Mouse (Mus musculus) kidney, postnatal 14 days (tissue): ENCODE data around the gene Gm1604a.
"Not testable (repeated sequence)": the region's sequence is repeated elsewhere in the genome, so short reads cannot be mapped to it uniquely, and the experiment has no call there.

Source experiments
- DNase-seq: peaks from one replicate; pipeline ENCODE4 v3.0.0; 2022; ENCODE audit warnings: mixed read lengths

Gm1604a gene

DNA sequence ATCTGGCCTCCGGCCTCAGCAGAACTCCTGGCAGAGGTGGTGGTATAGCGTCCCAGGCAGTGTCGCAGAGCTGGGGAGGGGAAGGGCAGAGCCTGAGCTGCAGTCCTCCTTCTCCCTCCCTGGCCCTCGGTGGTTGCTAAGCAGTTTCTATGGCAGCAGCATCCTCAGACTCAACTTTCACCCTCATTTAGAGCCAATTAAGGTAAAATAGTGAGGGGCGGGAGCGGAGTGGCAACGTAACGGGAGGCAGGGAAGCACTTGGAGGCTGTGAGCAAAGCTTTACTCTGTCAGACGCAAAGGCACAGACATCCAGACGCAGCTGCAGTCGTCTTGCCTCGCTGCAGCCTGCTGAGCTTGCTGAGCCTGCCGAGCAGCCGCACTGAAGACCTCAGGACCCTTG lies at the start of gene Gm1604a:
Gene Gm1604a, plus strand, starts transcription at position 312 of the 400 bp plus-strand sequence.
- not testable (repeated sequence) for DNase-seq

DNA sequence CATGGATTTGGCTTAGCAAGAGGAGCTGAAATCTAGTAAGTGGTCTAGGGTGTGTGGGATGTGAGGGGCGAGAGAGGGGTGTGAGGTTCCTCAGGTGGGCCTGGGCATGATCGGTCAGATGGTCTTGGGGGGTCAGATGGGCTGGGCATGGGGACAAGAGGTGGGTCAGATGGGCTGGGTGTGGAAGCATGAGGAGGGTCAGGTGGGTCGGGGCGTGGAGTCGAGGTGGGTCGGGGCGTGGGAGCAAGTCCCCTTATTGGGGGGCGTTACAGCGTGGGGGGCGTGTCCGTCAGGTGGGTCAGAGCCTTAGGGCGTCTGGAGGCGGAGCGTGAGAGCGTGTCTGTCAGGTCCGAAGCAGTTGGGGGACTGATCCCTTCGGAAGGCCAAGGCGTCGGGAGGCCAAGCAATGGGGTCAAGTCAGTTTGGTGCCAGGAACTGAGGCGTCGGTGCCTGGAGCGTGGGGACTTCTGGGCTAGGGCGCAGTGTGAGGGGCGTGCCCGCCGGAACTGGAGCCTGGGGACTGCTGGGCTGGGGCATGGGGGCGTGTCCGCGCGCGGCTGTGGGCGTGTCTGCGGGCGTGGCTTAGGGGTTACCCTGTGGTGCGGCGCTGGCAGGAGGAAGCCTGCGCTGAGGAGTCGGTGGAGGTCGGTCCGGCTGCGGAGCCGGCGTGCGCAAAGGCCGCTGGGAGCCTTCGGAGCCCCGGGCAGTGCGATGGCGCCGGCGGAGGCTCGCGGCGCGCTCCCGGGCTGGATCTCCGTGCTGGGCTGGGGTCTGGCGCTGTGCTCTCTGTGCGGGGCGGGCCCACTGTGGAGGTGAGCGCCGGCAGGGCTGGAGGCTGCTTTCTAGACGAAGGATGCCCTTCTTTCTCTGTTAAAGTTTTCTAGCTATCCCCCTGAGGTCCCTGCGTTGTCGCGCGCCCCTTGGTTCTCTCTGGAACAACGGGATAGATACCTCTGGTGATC lies 46.8 kb upstream of the Gm1604a start, which contains the start of gene Gm49721:
Gene Gm49721, plus strand, starts transcription at position 618 of the 962 bp plus-strand sequence.
- peak; percentile 85 for DNase-seq

DNA sequence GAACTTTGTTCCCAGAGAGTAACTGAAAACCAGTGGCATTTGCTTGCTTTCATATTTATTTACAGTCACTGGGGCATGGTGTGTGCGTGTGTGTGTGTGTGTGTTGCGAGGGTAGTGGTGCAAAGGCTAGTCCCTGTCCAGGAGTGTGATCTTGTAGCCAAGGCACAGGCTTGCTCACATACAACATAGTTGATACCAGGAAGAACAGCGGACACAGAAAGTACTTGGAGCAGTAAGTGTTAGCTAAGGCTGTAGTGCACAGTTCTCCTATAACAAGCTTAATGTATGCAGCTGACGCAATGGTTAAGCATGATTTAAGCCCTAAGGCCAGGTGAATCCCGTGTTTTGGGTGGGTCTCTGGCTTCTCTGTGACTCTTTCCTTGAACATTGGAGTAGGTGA lies 46.0 kb upstream of the Gm1604a start:
- DNase-seq, result not testable (repeated sequence)

DNA sequence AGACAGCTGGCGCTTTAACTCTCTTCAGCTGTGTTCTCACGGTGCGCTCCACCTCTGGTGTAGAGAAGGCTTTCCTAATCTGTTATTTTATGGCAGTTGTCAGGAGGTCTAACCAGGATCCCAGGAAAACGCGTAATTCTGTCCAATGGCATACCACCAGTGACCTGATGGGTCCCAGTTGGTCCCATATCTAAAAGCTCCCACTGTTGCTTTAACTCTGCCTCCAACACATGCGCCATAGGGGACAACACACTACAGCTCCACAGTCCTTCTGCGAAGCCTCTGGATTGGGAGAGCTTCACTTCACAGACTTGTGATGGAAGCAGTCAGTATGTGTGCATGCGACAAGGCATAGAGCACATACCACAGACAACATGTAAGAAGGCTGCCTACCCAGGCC lies 45.2 kb upstream of the Gm1604a start:
- DNase-seq, result not testable (repeated sequence)

DNA sequence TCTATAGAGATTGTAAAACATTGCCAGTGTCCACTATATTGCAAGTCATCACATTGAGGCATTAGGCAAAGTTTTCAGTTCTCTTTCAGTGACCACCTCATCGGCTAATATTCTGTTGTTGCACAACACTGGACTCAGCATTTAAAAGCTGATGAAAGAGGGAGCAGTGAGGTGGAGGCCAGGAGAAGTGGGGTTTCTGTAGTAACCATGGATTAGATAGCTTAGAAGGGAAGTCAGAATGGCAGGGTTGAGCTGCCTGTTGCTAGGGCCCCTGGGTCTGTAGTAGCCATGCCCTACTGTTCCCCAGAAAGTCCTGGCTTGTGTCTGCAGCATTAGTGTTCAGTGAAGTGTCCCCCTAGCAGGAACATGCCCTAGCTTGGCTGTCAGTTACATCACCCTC lies 39.2 kb upstream of the Gm1604a start:
- DNase-seq, result not testable (repeated sequence)

DNA sequence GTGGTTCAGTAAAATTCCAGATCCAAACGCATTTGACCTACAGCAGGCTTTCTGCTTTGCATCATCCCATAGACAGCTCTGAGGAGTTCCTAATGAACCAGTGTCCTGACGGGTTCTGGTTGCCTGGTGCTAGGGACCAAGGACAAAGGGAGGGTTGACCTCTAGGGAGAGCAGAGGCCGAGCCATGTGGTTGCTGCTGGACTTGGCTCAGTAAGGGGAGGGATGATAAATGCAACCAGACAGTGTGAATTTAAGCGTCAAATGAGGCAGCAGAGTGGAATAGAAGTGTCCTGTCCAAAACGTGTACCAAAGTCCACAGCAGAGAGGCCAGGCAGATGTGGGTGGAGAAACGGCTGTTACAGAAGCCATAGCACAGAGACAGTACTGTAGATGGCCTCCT lies 29.9 kb upstream of the Gm1604a start:
- DNase-seq, result not testable (repeated sequence)

DNA sequence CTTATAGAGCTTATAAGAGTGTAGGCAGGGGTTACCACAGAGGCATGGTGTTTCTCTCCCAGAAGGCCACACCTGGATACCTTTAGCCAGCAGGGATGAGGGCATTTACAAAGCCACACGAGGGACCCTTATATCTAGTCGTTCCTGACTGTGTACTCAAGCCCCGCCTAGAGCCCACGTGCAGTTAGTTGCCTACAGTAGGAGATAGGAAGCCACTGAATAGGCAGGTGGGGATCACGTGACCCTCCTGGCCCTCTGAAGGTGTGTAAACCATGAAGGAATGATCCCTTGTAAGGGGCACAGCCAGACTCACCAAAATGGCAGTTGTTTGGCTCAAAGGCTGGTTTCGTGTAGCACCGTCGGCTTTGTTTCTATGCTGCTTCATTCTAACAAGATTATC lies 28.5 kb upstream of the Gm1604a start:
- DNase-seq, result not testable (repeated sequence)

DNA sequence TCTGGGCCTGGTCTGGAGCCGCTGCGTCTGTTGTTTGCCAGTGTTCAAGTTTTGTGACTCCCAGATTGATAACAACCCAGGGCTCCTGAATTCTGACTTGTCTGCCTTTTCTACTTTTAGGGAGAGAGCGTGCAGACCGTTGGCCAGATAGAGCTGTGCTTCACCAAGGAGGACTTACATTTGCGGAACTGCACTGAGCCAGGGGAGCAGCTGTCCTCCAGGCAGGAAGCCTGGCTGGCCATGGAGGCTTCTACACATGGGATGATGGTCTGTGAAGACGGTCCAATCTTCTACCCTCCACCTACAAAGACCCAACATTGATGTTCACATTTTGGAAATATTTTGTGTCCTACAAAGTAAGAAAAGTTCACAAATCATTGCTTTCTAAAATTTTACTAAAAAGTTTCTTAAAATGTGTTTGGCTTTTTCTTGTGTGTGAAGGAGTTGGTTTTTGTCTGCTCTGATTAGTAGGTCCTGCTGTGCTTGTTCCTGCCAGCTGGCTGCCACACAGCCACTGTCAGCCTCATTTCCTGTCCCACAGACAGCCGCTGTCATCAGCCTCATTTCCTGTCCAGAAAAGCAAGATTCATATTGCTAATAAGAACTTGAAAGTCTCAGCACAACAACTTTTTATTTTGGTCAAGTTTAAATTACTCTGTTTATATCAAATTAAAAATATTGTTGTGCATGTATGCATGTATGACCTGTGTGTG lies 27.4 kb upstream of the Gm1604a start:
- DNase-seq, result not testable (repeated sequence)

DNA sequence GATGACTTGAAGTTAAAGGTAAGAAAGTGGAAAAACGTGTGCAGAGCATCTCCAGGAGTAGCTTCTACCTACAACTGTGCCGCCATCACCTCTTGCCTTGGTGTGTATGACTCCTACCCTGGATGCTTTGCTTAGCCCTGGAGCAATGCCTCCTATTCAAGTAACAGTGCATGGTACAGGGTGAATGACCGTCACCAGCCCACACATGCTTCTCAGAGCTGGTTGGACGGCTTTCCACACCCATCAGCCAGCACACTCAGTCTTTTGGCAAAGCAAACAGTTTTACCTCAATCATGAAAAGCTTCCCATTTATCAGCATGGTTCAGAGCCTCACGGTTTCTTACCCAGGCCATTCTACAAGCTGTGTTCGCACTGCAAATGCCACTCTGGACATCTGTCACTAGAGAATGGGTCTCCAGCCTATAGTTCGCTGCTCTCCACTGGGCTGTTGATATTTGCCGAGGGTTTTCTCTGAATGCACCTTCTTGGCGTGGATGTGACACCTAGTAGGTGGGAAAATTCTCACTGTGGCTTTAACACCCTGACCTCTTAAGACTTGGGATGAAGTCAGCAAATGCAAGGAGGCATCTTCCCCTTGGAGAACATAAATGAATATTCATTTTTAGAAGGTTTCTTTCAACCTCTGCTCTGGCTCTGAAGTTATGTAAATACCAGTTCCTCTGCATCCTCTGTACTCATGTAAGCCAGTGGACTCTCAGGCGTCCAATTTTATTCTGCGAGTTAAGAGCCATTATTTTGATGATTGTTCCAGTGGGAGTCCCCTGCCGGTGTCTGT lies 23.4 kb upstream of the Gm1604a start:
- not testable (repeated sequence) for DNase-seq

DNA sequence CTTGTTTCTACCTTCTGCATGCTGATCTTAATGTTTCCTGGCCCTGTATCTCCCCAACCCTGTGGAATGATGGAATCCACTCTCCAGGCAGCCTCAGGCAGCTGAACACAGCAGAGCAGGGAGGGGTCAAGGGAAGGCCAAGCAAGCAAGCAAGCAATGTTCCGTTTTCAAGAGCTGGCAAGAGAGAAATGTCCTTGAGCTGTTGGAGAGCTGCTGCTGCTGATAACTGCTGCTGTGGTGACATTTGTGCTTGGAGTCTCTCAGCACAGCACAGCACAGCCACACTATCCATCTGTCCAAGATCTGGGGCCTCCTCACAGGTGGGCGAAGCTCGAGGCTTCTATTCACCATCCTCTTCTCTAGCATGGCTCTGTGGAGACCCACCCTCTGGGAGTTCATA lies 22.0 kb upstream of the Gm1604a start:
- not testable (repeated sequence) for DNase-seq

DNA sequence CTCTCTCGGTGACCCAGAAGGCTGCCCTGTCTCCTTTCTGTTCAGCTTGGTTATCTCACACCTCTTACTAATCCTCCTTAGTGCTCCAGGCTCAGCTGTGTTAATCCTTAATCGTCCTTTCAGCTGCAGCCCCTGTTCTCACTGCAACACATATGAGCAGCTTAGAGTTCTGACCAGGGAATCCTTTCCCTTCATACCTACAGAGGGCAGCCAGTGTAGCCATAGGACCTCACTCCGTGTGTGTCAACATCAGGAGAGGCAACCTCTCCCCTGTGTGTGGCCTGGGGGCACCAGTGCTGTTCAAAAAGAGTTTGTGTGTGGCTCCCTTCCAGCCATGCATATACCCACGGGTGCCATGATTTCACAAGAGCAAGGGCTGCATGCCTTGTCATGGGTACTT lies 19.7 kb upstream of the Gm1604a start:
- DNase-seq, result not testable (repeated sequence)

DNA sequence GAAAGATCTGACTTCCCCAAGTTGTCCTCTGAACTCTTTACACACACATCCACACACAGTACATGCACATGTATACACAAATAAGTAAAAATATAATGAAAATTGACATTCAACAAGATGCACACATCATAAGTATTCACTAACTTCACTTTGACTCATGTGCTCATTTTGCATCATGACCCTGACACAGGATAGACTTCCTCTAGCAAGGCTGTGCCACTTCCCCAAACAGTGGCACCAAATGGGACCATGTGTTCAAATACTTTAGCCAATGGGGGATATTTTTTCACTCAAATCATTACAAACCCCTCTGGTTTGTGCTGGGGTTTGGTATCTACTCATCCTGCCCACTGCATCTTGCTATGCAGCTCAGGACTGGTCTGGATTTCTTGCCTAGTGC lies 16.5 kb upstream of the Gm1604a start:
- DNase-seq, result not testable (repeated sequence)

DNA sequence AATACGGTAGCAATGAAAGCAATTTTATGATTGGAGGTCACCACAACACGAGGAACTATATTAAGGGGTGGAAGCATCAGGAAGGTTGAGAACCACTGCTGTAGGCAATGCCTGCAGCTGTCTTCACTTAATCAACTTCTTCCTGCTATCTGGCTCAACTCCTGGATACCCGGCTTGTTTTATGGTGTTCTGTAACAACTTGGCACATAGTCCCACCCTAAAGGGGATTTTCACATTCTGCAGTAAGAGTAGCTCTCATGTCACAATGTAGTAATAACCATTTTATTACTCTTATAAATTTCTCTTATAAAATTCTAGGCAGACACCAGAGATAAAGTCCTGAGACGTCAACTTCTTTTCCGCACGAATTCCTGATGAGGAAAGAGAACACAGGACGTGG lies 15.9 kb upstream of the Gm1604a start:
- DNase-seq, result not testable (repeated sequence)

DNA sequence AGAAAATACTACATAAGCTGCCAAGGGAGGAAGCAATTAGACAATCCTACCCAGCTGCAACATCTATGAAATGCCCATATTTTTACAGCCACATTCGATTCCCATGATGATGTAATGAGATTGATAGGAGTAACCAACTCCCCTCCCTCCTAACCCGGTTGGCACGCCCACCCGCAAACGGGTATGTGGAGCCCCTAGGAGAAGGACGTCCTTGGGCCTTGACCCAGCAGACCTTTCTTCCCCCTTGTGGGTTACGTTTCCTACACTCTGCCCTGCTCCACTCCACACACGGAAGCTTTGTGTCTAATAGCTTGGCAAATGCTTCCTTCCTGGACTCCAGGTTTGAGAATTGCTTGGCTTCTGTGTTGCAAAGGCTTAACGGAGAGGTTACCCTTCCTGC lies 15.5 kb upstream of the Gm1604a start:
- not testable (repeated sequence) for DNase-seq

DNA sequence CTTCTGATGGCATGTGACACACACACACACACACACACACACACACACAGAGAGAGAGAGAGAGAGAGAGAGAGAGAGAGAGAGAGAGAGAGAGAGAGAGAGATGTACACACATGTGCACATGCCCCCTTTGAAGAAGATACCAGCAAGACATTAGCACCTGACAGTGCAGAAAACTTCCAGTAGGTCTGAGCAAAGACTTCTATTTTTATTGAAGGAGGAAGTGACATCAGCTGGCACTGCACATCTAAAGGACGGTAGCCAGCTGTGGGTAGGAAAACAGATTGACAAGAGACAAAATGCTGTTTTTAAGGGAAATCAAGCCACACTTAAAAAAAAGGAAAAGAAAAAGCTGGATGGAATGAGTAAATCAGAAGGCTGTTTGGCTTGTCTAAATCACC lies 11.2 kb upstream of the Gm1604a start:
- DNase-seq, result not testable (repeated sequence)

DNA sequence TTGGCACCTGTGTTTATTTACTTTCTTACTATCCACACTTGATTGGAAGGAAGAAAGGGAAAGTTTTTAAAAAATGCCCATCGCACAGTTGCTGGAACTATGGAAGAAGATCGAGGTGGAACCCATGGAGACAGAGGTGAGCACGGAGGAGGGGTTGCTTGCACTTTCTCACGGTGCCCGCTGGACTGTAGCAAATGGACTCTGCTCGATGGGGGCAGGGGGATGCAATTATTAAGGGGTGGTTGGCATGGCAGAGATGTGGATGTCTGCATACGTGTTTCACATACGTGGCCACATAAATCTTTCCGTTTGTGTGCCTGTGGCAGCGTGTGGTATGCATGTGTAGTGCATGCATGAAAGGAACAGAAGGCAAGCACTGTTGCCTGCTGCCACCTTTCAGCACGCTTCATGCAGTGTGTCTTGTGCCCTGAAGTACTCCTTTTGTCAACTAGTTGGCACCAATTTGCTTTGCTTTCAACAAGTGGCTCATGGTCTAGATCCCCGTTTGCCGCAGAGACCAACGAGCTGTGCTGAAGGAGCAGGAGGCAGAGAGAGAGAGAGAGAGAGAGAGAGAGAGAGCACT lies 487 bp downstream of the Gm1604a start:
- DNase-seq, result not testable (repeated sequence)

DNA sequence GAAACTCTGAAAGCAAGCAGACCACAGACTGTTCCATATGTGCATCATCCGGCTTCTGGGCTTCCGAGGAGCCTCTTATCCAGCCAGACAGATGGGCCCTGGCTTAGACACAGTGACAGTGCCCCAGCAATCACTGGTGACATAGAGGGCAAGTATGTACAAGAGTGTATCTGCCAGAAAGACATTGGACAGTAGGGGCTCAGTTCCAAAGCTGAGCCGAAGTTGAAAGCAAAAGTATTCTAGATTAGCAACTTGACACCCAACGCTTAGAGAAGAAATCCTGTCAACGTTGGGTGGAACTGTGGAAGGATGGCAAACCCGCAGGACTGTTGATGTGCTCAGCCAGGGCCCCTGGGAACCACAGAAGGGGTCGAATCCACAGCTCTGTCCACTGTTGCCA lies 4.8 kb downstream of the Gm1604a start:
- DNase-seq, result peak; percentile 5

DNA sequence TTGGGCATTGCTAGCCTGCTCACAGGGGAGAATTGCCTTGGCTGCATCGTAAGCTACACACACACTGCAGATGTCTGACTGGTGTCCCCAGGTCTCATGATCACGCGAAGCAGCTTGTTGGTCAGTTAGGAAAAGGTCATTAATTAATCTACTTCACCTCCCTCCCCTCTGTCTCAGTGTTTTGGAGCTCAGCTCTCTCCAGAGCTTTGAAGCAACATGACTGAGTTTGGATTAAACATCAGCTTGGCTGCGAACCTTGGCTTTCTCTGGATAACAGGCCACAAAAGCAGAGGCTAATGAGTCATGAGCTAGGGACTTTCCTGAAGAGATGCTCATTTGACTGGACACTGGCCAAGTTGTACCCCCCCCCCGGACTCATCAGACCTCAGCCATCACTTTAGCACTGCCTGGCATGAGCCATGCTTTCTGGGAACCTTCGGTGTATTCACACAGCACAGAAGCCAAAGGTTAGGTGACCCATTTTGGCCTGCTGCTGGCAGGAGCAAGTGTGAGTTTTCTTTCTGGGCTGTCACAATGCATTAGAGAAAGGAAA lies 5.3 kb downstream of the Gm1604a start:
- DNase-seq, result peak; percentile 20

DNA sequence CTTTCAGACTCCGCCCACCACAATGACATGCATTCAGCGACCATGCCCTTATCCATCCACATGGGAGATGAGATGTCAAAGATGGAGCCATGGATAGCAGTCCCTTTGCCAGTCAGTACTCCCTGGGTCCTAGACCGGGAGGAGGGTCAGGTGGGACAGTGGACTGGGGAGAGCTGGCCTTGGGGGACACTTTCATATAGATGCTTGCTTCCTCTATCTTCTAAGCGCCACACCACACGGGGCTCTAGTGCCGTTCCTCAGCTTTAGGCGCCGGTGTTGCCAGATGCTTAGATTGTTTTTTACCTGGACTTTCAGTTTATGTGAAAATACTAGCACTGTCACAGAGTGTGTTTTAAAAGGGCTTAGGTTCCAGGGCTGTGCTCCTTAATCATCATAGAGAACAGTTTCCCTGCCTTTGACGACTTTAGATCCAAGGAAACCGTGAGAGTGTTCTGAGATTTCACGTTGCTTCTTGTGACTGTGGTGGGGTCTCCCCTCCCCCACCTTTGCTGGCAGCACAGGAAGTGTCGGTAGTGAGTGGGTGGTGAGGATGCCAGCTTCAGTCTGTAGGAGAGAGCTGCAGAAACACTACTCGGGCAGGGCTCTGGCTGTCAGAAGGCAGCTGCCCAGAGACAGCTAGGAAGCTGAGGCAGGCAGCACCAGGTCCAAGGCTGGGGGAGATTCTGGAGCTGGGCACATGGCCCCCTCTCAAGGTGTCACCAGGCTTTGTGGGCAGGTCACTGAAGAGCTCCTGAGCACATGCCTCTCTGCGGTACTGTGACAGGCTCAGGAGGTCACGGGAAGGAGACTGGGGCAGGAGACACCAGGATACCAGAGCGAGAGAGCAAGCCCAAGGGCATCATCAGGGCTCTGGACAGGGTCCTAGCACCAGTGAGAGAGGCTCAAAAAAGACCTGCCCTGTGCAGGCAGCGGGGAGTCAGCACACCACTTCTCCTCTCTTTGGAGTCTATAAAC lies 8.1 kb downstream of the Gm1604a start:
- not testable (repeated sequence) for DNase-seq

DNA sequence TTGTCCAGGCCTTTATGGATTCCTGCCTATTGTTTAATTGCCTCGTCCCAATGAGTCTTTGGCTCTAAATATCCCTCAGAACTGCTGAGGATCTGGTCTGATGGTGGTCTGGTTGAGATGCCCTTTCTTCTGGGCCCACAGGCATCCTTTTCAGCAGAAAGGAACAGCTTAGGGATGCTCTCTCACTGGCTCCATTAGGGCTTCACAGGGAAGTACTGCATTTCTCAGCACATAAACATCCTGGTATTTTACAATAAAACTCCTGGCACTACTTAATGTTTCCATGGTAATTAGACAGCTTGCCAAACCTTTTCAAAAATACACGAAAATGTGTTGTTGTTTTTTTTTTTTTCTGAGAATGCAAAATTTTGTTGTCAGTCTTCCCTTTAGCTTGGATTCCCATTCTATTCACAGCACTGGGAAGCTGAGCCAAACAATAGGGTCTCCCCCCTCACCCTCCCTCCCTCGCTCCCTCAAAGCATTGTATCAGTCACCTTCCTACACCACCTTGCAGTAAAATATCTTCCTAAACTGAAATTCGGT lies 43.7 kb downstream of the Gm1604a start:
- DNase-seq, result not testable (repeated sequence)
